Mouse (Mus musculus) T-helper 1 cell (primary cell): Measurements from ENCODE around the gene Olfr1351.
"Not testable (repeated sequence)": the region's sequence is repeated elsewhere in the genome, so short reads cannot be mapped to it uniquely, and the experiment has no call there.

Experiments used
- in situ Hi-C: fragments of 300-600 bp; cut with MboI, MseI; formaldehyde crosslinking; loops from one replicate; pipeline ENCODE4 v1.15.1; 2025; ENCODE audit warnings: high pct_unique_total_duplicates

The Olfr1351 gene

DNA sequence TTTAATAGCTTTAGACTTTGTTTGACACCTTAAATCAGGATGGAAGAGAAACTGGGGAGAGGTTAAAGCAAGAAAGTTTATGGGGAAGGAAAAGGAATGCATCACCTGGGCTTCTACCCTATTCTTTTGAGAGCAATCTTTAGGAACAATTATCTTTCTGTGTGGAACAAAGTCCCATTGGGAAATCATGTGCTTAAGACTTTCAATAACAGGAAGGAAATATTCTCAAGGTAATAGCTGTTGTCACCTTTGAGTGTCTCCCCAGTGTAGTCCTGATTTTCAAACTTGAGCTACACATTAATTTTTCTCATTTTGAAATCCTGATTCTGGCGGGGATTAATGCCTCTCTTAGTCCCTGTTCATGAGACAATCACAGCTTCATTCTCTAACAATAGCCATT lies at the start of gene Olfr1351:
Olfr1351 (plus strand) TSS at position 301 of the 400 bp plus-strand sequence.
- in situ Hi-C loops: no loop called here

DNA sequence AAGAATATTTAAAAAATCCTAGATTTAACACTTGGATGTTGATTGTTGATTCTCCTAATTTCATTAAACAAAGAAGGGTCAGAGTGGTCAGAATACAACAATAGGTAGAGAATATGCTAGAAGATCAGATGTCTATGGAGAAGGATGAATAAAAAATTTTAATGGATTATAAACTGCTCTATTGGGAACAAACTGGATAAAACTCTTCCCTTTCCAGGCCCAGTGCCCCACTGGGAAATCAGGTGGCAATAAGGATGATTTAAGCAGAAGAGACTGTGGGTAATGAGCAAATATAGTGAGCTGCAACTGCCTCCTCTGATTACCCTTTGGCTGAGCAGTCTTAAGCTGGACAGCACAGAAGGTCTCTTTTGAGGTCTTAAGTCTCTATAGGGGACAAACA lies 49.3 kb upstream of the Olfr1351 start, which contains the start of gene Olfr1353:
Olfr1353 (plus strand) TSS at position 301 of the 400 bp plus-strand sequence.
- in situ Hi-C loops: not testable (repeated sequence)

DNA sequence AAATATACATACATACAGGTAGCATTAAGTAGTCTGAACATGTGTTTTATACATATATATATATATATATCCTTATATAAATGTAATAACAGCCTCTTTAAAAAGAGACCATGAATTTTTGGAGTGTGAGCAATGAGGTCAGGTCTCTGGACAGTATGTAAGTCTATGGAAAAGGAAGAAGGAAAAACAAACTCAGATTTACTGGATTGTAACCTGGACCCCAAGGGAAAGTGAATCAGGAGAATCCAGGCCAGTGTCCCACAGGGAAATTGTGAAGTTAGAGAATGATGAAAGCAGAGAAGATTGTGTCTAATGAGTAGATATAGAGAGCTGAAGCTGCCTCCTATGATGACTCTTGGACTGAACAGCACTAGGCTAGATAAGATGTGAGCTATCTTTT lies 31.5 kb upstream of the Olfr1351 start, which contains the start of gene Olfr1352:
Olfr1352 (plus strand) TSS at position 301 of the 400 bp plus-strand sequence.
- in situ Hi-C loops: no loop called here

DNA sequence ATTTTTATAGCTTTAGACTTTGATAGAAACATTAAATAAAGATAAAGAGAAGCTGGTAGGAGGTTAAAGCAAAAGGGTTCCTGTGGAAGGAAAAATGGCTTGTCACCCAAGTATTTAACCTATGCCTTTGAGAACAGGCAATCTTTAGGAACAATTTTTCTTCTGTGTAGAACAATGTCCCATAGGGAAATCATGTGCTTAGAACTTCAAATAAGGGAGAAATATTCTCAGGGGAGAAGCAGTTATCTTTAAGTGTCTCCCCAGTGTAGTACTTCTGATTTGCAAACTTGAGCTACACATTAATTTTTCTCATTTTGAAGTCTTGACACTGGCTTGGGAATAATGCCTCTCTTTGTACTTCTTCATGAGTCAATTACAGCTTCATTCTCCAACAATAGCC lies 16.2 kb downstream of the Olfr1351 start, which contains the start of gene Olfr57:
Olfr57 (plus strand) TSS at position 301 of the 400 bp plus-strand sequence.
- in situ Hi-C loops: no loop called here

DNA sequence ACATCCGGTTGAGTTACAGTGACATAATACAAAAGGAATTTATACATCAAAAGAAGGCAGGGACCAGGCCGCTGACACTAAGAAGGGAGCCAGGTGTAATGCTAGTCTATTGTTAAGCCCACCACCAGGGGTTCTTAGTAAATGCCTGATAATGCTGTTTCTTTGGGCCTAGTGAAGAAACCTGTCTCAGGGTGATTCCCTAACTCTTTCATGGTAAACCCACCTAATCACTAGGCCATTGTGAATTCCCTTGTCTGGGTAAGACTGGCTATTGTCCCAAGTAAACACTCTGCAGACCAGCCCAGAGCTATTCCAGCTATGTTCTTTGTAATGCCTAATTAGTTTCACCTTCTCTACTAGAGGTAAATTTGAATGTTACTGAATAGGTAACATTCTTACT lies 30.2 kb downstream of the Olfr1351 start:
- in situ Hi-C loops: not testable (repeated sequence)

DNA sequence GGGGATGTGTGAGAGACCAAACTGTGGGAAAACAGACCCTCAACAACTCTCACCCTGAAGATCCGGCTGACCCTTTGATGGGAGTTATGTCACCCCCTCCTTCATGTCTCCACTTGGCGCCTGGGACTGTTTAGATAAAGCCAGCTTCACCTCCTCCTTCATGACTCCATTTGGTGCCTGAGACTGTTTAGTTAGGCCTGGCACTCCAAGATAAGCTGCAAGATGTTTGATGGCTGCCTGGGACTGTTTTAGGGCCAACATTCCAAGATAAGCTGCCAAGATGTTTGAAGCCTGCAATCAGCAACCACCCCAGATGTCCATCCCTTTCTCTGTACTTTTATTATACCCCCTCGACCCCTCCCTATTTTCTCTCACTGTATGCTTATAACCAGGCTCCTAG lies 45.1 kb downstream of the Olfr1351 start:
- in situ Hi-C loops: not testable (repeated sequence)
